Mouse (Mus musculus) lung, postnatal 0 days (tissue): ENCODE results near the gene Fxyd5. TPM values are rescaled to one million over a fixed set of nuclear protein-coding genes. Genes with fewer than 3 reads are reported as not detected.
A peak's percentile ranks its signal among the peaks of the same experiment; 100 is the strongest.

ENCODE experiments used
- ATAC-seq: fragments of 200-750 bp; cut with Nextera tagmentation; 2 replicates; pipeline ENCODE4 v1.8.0; 2017; ENCODE audit warnings: moderate library complexity
- DNase-seq: peaks from one replicate; pipeline ENCODE4 v3.0.0-alpha.2; 2016; ENCODE audit warnings: low spot score
- H3K27ac ChIP-seq: fragments of 300-500 bp; sonication (generic); 2 replicates; pipeline ENCODE4 v1.5.1; 2014; ENCODE audit warnings: antibody characterized with exemption, mild to moderate bottlenecking, low read length, mixed read lengths
- H3K27me3 ChIP-seq: fragments of 300-500 bp; sonication (generic); replicated peaks from 2 replicates; pipeline ENCODE4 v1.6.1; 2014; ENCODE audit warnings: low read length, mixed read lengths; ENCODE audit not compliant: insufficient read depth
- H3K36me3 ChIP-seq: fragments of 300-500 bp; sonication (generic); 2 replicates; pipeline ENCODE4 v1.6.1; 2014; ENCODE audit warnings: low read length, mixed read lengths; ENCODE audit not compliant: insufficient read depth
- H3K4me1 ChIP-seq: fragments of 300-500 bp; sonication (generic); 2 replicates; pipeline ENCODE4 v1.6.1; 2014; ENCODE audit warnings: antibody characterized with exemption, low read depth, low read length, mixed read lengths; ENCODE audit not compliant: insufficient read depth
- H3K4me2 ChIP-seq: fragments of 300-500 bp; sonication (generic); replicated peaks from 2 replicates; pipeline ENCODE4 v1.6.1; 2014; ENCODE audit warnings: low read depth, mild to moderate bottlenecking, low read length, moderate library complexity, mixed read lengths
- H3K4me3 ChIP-seq: fragments of 300-500 bp; sonication (generic); 2 replicates; pipeline ENCODE4 v1.5.1; 2014; ENCODE audit warnings: low read depth, low read length
- H3K9ac ChIP-seq: fragments of 300-500 bp; sonication (generic); replicated peaks from 2 replicates; pipeline ENCODE4 v1.6.1; 2014; ENCODE audit warnings: low read depth, mild to moderate bottlenecking
- H3K9me3 ChIP-seq: fragments of 300-500 bp; sonication (generic); 2 replicates; pipeline ENCODE4 v1.6.1; 2016; ENCODE audit warnings: low read length, mixed read lengths
- CTCF ChIP-seq: IDR thresholded peaks from 2 replicates; pipeline ENCODE4 v1.5.1; 2016; ENCODE audit warnings: antibody characterized with exemption, mild to moderate bottlenecking
- EP300 ChIP-seq: IDR thresholded peaks from 2 replicates; pipeline ENCODE4 v1.6.1; 2016; ENCODE audit warnings: antibody characterized with exemption, mild to moderate bottlenecking, control low read depth
- WGBS: fragments of 180-500 bp; shearing (Covaris S2); extraction: QIAGEN DNeasy Blood & Tissue Kit; methylation state at CpG from one replicate; pipeline ENCODE4 v1.1.7; 2014; 5-methylcytosine and 5-hydroxymethylcytosine counted together
- polyA plus RNA-seq: library from polyadenylated mRNA; unstranded; fragments of >200 nt; fragmentation: Nextera tagmentation; extraction: Ambion mirVana; gene quantifications from 2 replicates; pipeline ENCODE4 v1.2.1, GENCODE M21; 2015

Fxyd5 gene
- polyA plus RNA-seq, 1 experiment from 2014 or later, result 206 TPM

- H3K4me3 ChIP-seq, result no peak overlapping the region
- no peak overlapping the region for H3K27ac ChIP-seq
- H3K4me2 ChIP-seq, result no peak overlapping the region
- no peak overlapping the region for H3K9ac ChIP-seq
- no peaks in the 10 kb centered on the region for H3K4me1 ChIP-seq
- no peaks in the 10 kb centered on the region for H3K27me3 ChIP-seq
- DNase-seq (no peak), ATAC-seq (no peak)
- no peaks in the 10 kb centered on the region for H3K9me3 ChIP-seq
- TF ChIP-seq EP300 (no peak), CTCF (no peak)
- WGBS, result 73% methylated on average over 11 of the region's 11 CpGs
- H3K36me3 ChIP-seq, result no peaks in the 10 kb centered on the region
These were observed 17.8 kb upstream of the Fxyd5 start for GRCm38 (mm10) chr7:31059919-31060620.

- DNase-seq (peak; percentile 82), ATAC-seq (peak; percentile 55)
- Histone ChIP-seq H3K9ac (no peak within 1 kb of the TSS), H3K27ac (no peak within 1 kb of the TSS), H3K9me3 (no peaks in the 10 kb centered on the region), H3K27me3 (no peaks in the 10 kb centered on the region), H3K36me3 (no peaks in the 10 kb centered on the region), H3K4me1 (no peaks in the 10 kb centered on the region), H3K4me2 (no peak within 1 kb of the TSS), H3K4me3 (no peak within 1 kb of the TSS)
- TF ChIP-seq CTCF (peak; percentile 99), EP300 (no peak)
- WGBS, result 6% methylated on average over 2 of the region's 2 CpGs
These were observed 16.8 kb upstream of the Fxyd5 start, which contains the start of gene Lgi4 for GRCm38 (mm10) chr7:31059108-31059507. Lgi4 (plus strand) TSS chr7:31059342.

- no peak overlapping the region for H3K27ac ChIP-seq
- no peaks in the 10 kb centered on the region for H3K4me1 ChIP-seq
- ATAC-seq, result no peak
- no peak for DNase-seq
- H3K36me3 ChIP-seq, result no peaks in the 10 kb centered on the region
- H3K9me3 ChIP-seq, result no peaks in the 10 kb centered on the region
- H3K4me2 ChIP-seq, result no peak overlapping the region
- H3K9ac ChIP-seq, result no peak overlapping the region
- 82% methylated on average over 6 of the region's 6 CpGs for WGBS
- TF ChIP-seq CTCF, result no peak
- TF ChIP-seq EP300, result no peak
- no peaks in the 10 kb centered on the region; the same call in 1 of the 2 replicates for H3K27me3 ChIP-seq
- no peak overlapping the region for H3K4me3 ChIP-seq
These were observed 15.9 kb upstream of the Fxyd5 start for GRCm38 (mm10) chr7:31058211-31058610.

GRCm38 (mm10) chr7:31057730-31058129 is 15.4 kb upstream of the Fxyd5 start:
- Histone ChIP-seq H3K9ac (no peak overlapping the region), H3K9me3 (no peaks in the 10 kb centered on the region), H3K4me2 (no peak overlapping the region), H3K27me3 (peaks cover 4% of the 10 kb centered on the region), H3K4me3 (no peak overlapping the region), H3K4me1 (no peaks in the 10 kb centered on the region), H3K36me3 (no peaks in the 10 kb centered on the region), H3K27ac (no peak overlapping the region)
- no peak for DNase-seq
- no peak for TF ChIP-seq CTCF
- TF ChIP-seq EP300, result no peak
- WGBS, result 67% methylated on average over 5 of the region's 5 CpGs
- no peak for ATAC-seq

- Histone ChIP-seq H3K4me1 (0 out of 2 replicates have a peak, but pooled peaks cover 3% of the 10 kb centered on the region), H3K27ac (no peak within 1 kb of the TSS; the same call in 1 of the 2 replicates), H3K4me3 (no peak within 1 kb of the TSS), H3K9ac (no peak within 1 kb of the TSS), H3K4me2 (no peak within 1 kb of the TSS), H3K9me3 (no peaks in the 10 kb centered on the region), H3K27me3 (peaks cover 10% of the 10 kb centered on the region), H3K36me3 (no peaks in the 10 kb centered on the region)
- TF ChIP-seq CTCF (no peak), EP300 (no peak)
- no peak for ATAC-seq
- 69% methylated on average over 2 of the region's 2 CpGs for WGBS
- DNase-seq, result no peak
These were observed 14.8 kb upstream of the Fxyd5 start, which contains the start of gene Fxyd1 for GRCm38 (mm10) chr7:31057071-31057470. Fxyd1 (minus strand) TSS chr7:31057199.

- TF ChIP-seq EP300 (no peak), CTCF (no peak)
- Histone ChIP-seq H3K9ac (no peak overlapping the region), H3K4me3 (no peak overlapping the region), H3K27me3 (peaks cover 16% of the 10 kb centered on the region), H3K4me1 (0 out of 2 replicates have a peak, but pooled peaks cover 4% of the 10 kb centered on the region), H3K9me3 (no peaks in the 10 kb centered on the region), H3K4me2 (no peak overlapping the region), H3K27ac (no peak overlapping the region), H3K36me3 (no peaks in the 10 kb centered on the region)
- DNase-seq, result no peak
- no peak for ATAC-seq
- 74% methylated on average over 7 of the region's 7 CpGs for WGBS
These were observed 14.2 kb upstream of the Fxyd5 start for GRCm38 (mm10) chr7:31056448-31056847.
